ENCODE assay signal across 8 mouse cellular contexts in genomic region chr12:111037241-111038180, GRCm38 (mm10). TPM values are rescaled to one million over a fixed set of nuclear protein-coding genes. Genes with fewer than 3 reads are reported as not detected.
DNase-seq lines count a peak whose midpoint lies in the region; ATAC-seq and TF ChIP-seq lines count a peak whose summit lies in the region.

No protein-coding gene starts in this region.

- H3K27me3 ChIP-seq in heart, embryonic 10.5 days (ENCODE audit: insufficient read depth, poor library complexity, severe bottlenecking), result no peaks in the 10 kb centered on the region
- H3K27me3 ChIP-seq in lung, embryonic 16.5 days (ENCODE audit: control insufficient read depth, insufficient read depth, low read depth, low read length), result no peaks in the 10 kb centered on the region
- H3K27me3 ChIP-seq in small intestine, adult 2 months (ENCODE audit: control insufficient read depth, insufficient read depth, low read length), result no peaks in the 10 kb centered on the region

- no peaks in the 10 kb centered on the region for H3K9me3 ChIP-seq in heart, embryonic 10.5 days
- no peaks in the 10 kb centered on the region for H3K9me3 ChIP-seq in lung, embryonic 16.5 days (ENCODE audit: control insufficient read depth, low read length)

- DNase-seq in spleen, postnatal 10 days (ENCODE audit: low spot score in 2 of 2), result peak; percentile 44 to 49
- DNase-seq in spleen, postnatal 14 days (ENCODE audit: low spot score in 2 of 2), result no peak
- peak; percentile 47 for DNase-seq in cerebellum, adult 9-11 months
- peak; percentile 87 for DNase-seq in heart, embryonic 10.5 days (ENCODE audit: low spot score)
- DNase-seq in kidney, adult 8-10 months, result peak; percentile 43 to 65
- no peak for DNase-seq in gastrocnemius, adult 18-20 months (ENCODE audit: low spot score)

- peak overlapping the region; percentile 92 for H3K4me2 ChIP-seq in lung, embryonic 16.5 days (ENCODE audit: low read depth, low read length)

- no peak for ATAC-seq in lung, embryonic 16.5 days (ENCODE audit: low read depth)

- H3K4me1 ChIP-seq in heart, embryonic 10.5 days, result peaks cover 35% of the 10 kb centered on the region
- H3K4me1 ChIP-seq in lung, embryonic 16.5 days (replicated peaks; ENCODE audit: control insufficient read depth, insufficient read depth, low read length), result peaks cover 21% of the 10 kb centered on the region
- peaks cover 6% of the 10 kb centered on the region for H3K4me1 ChIP-seq in small intestine, adult 2 months (ENCODE audit: control insufficient read depth, insufficient read depth, insufficient read length, low read length)

- WGBS in heart, embryonic 10.5 days, result 49% methylated on average over 18 of the region's 18 CpGs
- WGBS in lung, embryonic 16.5 days, result 50% methylated on average over 18 of the region's 18 CpGs
- 53% methylated on average over 18 of the region's 18 CpGs for WGBS in small intestine, adult 2 months

- H3K9ac ChIP-seq in lung, embryonic 16.5 days (ENCODE audit: low read length), result peak overlapping the region; percentile 95

- no peak for TF ChIP-seq CTCF in small intestine, adult 2 months (IDR thresholded peaks at IDR 0.05; ENCODE audit: extremely low read depth, insufficient read length, insufficient replicate concordance, low read depth, low read length)

- H3K4me3 ChIP-seq in heart, embryonic 10.5 days, result peak overlapping the region; percentile 99
- H3K4me3 ChIP-seq in lung, embryonic 16.5 days (ENCODE audit: low read length), result peak overlapping the region; percentile 96
- peak overlapping the region; percentile 87; the same call in 1 of the 2 replicates for H3K4me3 ChIP-seq in small intestine, adult 2 months (ENCODE audit: low read depth, low read length)

- H3K27ac ChIP-seq in heart, embryonic 10.5 days, result peak overlapping the region; percentile 100
- H3K27ac ChIP-seq in lung, embryonic 16.5 days (ENCODE audit: low read length), result peak overlapping the region; percentile 99
- 0 out of 2 replicates have a peak overlapping the region, but pooled peaks have one; percentile 1 for H3K27ac ChIP-seq in small intestine, adult 2 months (ENCODE audit: insufficient read depth, low read depth, low read length)

- peaks cover 4% of the 10 kb centered on the region for H3K36me3 ChIP-seq in heart, embryonic 10.5 days
- no peaks in the 10 kb centered on the region for H3K36me3 ChIP-seq in lung, embryonic 16.5 days (ENCODE audit: control insufficient read depth, insufficient read depth, low read length)
- H3K36me3 ChIP-seq in small intestine, adult 2 months (ENCODE audit: control insufficient read depth, insufficient read depth, low read length), result no peaks in the 10 kb centered on the region

- no peak for TF ChIP-seq POLR2A in small intestine, adult 2 months (IDR thresholded peaks at IDR 0.05; ENCODE audit: low read depth, low read length)

RNA-seq across cellular contexts. Expression of gene Rcor1, which starts 1.6 kb away (rescaled TPM):
- polyA plus RNA-seq in heart, embryonic 10.5 days (2016; fragmentation: Nextera tagmentation; extraction: Ambion mirVana), result 6.5 and 9.2 TPM in 2 replicates
- polyA plus RNA-seq in lung, embryonic 16.5 days (2015; fragmentation: Nextera tagmentation; extraction: Ambion mirVana), result 8.8 and 10.4 TPM in 2 replicates
- 4.6 and 6.5 TPM in 2 replicates for polyA plus RNA-seq in small intestine, adult 2 months (2012; rRNA removed)
- total RNA-seq in gastrocnemius, adult 18-20 months (2021), result 1 to 10 TPM; 6.1 to 8.1 TPM

RNA-seq across cellular contexts. Expression of gene Ankrd9, which starts 58.7 kb away (rescaled TPM):
- 14.8 and 19.1 TPM in 2 replicates for polyA plus RNA-seq in heart, embryonic 10.5 days (2016; fragmentation: Nextera tagmentation; extraction: Ambion mirVana)
- 11.8 and 13.6 TPM in 2 replicates for polyA plus RNA-seq in lung, embryonic 16.5 days (2015; fragmentation: Nextera tagmentation; extraction: Ambion mirVana)
- polyA plus RNA-seq in small intestine, adult 2 months (2012; rRNA removed), result 174 and 206 TPM in 2 replicates
- 100 to 1,000 TPM; 109 to 181 TPM for total RNA-seq in gastrocnemius, adult 18-20 months (2021)

Comparison
In these comparisons a context has a peak if more than half of its experiments do, and no peak if none do; other contexts are left out.
1. DNase-seq: peak in spleen, postnatal 10 days (2 of 2), cerebellum, adult 9-11 months (single experiment), heart, embryonic 10.5 days (single experiment) and kidney, adult 8-10 months (2 of 2); none in spleen, postnatal 14 days (0 of 2) and gastrocnemius, adult 18-20 months (single experiment).
2. H3K27ac ChIP-seq: peak in every context shown above with its lines; median percentile 100 in heart, embryonic 10.5 days; 99 in lung, embryonic 16.5 days; 1 in small intestine, adult 2 months.
3. Peak in every context shown above with its lines, with median percentiles within 50 percentile points of each other: H3K4me3 ChIP-seq.